Mouse (Mus musculus): ENCODE measurements around the gene Olfml2b.

Gene Olfml2b

GRCm38 (mm10) chr1:170695326-170695725, 51.0 kb downstream of the Olfml2b start:
- DNase-seq (ENCODE audit: extremely low spot score, low spot score), result no peak

GRCm38 (mm10) chr1:170696996-170697395, 52.7 kb downstream of the Olfml2b start:
- no peak for DNase-seq (ENCODE audit: extremely low spot score, low spot score)

GRCm38 (mm10) chr1:170697771-170698356, 53.5 kb downstream of the Olfml2b start:
- DNase-seq (ENCODE audit: extremely low spot score, low spot score), result no peak

- DNase-seq (ENCODE audit: extremely low spot score, low spot score), result no peak
Observed at GRCm38 (mm10) chr1:170698771-170699170, 54.4 kb downstream of the Olfml2b start.

- no peak for DNase-seq (ENCODE audit: extremely low spot score, low spot score)
Observed at GRCm38 (mm10) chr1:170699553-170699952, 55.2 kb downstream of the Olfml2b start.

- no peak for DNase-seq (ENCODE audit: extremely low spot score, low spot score)
Observed at GRCm38 (mm10) chr1:170700496-170701027, 56.2 kb downstream of the Olfml2b start.

- DNase-seq (ENCODE audit: extremely low spot score, low spot score), result no peak
Observed at GRCm38 (mm10) chr1:170701178-170701577, 56.8 kb downstream of the Olfml2b start.

GRCm38 (mm10) chr1:170701582-170701981, 57.2 kb downstream of the Olfml2b start:
- no peak for DNase-seq (ENCODE audit: extremely low spot score, low spot score)

GRCm38 (mm10) chr1:170702263-170702662, 57.9 kb downstream of the Olfml2b start:
- DNase-seq (ENCODE audit: extremely low spot score, low spot score), result no peak

- no peak for DNase-seq (ENCODE audit: extremely low spot score, low spot score)
Observed at GRCm38 (mm10) chr1:170702958-170703357, 58.6 kb downstream of the Olfml2b start.

- no peak for DNase-seq (ENCODE audit: extremely low spot score, low spot score)
Observed at GRCm38 (mm10) chr1:170704103-170704502, 59.8 kb downstream of the Olfml2b start.

GRCm38 (mm10) chr1:170704911-170705594, 60.7 kb downstream of the Olfml2b start:
- DNase-seq (ENCODE audit: extremely low spot score, low spot score), result no peak

- DNase-seq (ENCODE audit: extremely low spot score, low spot score), result no peak
Observed at GRCm38 (mm10) chr1:170706046-170706445, 61.7 kb downstream of the Olfml2b start.

- DNase-seq (ENCODE audit: extremely low spot score, low spot score), result no peak
Observed at GRCm38 (mm10) chr1:170709034-170709433, 64.7 kb downstream of the Olfml2b start.

GRCm38 (mm10) chr1:170709481-170709880, 65.1 kb downstream of the Olfml2b start:
- DNase-seq (ENCODE audit: extremely low spot score, low spot score), result no peak

- no peak for DNase-seq (ENCODE audit: extremely low spot score, low spot score)
Observed at GRCm38 (mm10) chr1:170709969-170710368, 65.6 kb downstream of the Olfml2b start.

GRCm38 (mm10) chr1:170711731-170712130, 67.4 kb downstream of the Olfml2b start:
- no peak for DNase-seq (ENCODE audit: extremely low spot score, low spot score)

- DNase-seq (ENCODE audit: extremely low spot score, low spot score), result no peak
Observed at GRCm38 (mm10) chr1:170717241-170717828, 73.0 kb downstream of the Olfml2b start.

GRCm38 (mm10) chr1:170718133-170718810, 73.9 kb downstream of the Olfml2b start:
- no peak for DNase-seq (ENCODE audit: extremely low spot score, low spot score)

- no peak for DNase-seq (ENCODE audit: extremely low spot score, low spot score)
Observed at GRCm38 (mm10) chr1:170721560-170721959, 77.2 kb downstream of the Olfml2b start.

GRCm38 (mm10) chr1:170728524-170728923, 84.2 kb downstream of the Olfml2b start:
- DNase-seq (ENCODE audit: extremely low spot score, low spot score), result no peak

All from neural tube, embryonic 10.5 days (tissue).